Mouse (Mus musculus) adrenal gland, adult (tissue): ENCODE measurements at regions not wholly inside any gene's neighbourhood (a gene's known extent, or its start where the extent isn't known, plus 50 kb on each side); places are given as distances from the start of the nearest gene placed in this dataset.

Experiments
- DNase-seq, 2 experiments: peaks; one replicate each; pipeline ENCODE4 v3.0.0; 2022 to 2023; ENCODE audit warnings: low spot score in 1 of 2; ENCODE audit not compliant: inconsistent age in 2 of 2

- DNase-seq: peak; percentile 37 to 60
Measured at GRCm38 (mm10) chr1:64215646-64216045, 93.6 kb upstream of the Klf7 start.

GRCm38 (mm10) chr1:64209131-64209530 lies 87.0 kb upstream of the Klf7 start:
- DNase-seq: no peak

- no peak for DNase-seq
Measured at GRCm38 (mm10) chr1:64200387-64201023, 78.4 kb upstream of the Klf7 start.

GRCm38 (mm10) chr1:64198781-64199180 lies 76.7 kb upstream of the Klf7 start:
- DNase-seq: no peak

GRCm38 (mm10) chr1:64198322-64198721 lies 76.2 kb upstream of the Klf7 start:
- DNase-seq: no peak

GRCm38 (mm10) chr1:64195970-64196491 lies 73.9 kb upstream of the Klf7 start:
- DNase-seq: no peak

- DNase-seq: no peak
Measured at GRCm38 (mm10) chr1:64195294-64195693, 73.2 kb upstream of the Klf7 start.

GRCm38 (mm10) chr1:64193150-64193838 lies 71.2 kb upstream of the Klf7 start:
- peak in 1 of 2 experiments; percentile 50 for DNase-seq

- DNase-seq: no peak
Measured at GRCm38 (mm10) chr1:64192736-64193135, 70.7 kb upstream of the Klf7 start.

GRCm38 (mm10) chr1:64191242-64192220 lies 69.4 kb upstream of the Klf7 start:
- DNase-seq: no peak

- DNase-seq: no peak
Measured at GRCm38 (mm10) chr1:64190705-64191104, 68.6 kb upstream of the Klf7 start.

- DNase-seq: no peak
Measured at GRCm38 (mm10) chr1:64190097-64190496, 68.0 kb upstream of the Klf7 start.

GRCm38 (mm10) chr1:64189471-64189870 lies 67.4 kb upstream of the Klf7 start:
- peak in 1 of 2 experiments; percentile 57 for DNase-seq

GRCm38 (mm10) chr1:64187796-64188513 lies 65.9 kb upstream of the Klf7 start:
- peak in 1 of 2 experiments; percentile 57 for DNase-seq

GRCm38 (mm10) chr1:64173708-64174107 lies 51.6 kb upstream of the Klf7 start:
- no peak for DNase-seq

GRCm38 (mm10) chr1:64172122-64172521 lies 50.0 kb upstream of the Klf7 start:
- no peak for DNase-seq
